In the genomic region with DNA sequence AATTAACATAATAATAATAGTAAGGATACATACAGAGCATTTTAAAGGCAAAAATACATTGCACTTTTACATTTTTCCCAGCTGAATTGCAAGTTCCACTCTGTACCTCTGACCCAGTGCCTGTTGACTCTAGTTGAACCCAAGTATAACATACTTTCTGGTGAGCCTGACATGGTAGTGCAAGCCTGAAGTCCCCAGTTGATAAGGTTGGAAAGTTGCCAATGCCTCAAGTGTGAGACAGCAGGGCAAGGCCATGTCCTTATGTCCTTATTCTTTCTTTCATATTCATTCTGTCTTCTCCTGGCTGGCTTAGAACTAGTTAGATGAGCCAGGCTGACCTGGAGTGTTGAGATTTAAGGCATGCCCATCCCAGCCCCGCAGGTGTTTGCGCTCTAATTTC, we compare ENCODE assay signal across 33 mouse cellular contexts.
"Had no signal": no experiment of that assay in that cellular context is flagged by ENCODE, and none has a peak within 500 bp of the region (broad histone marks: within the 10 kb centered on the region; RNA-seq: fewer than 3 reads in every experiment).

No protein-coding gene starts in this region.

- H3K27ac ChIP-seq: limb, embryonic 10.5 days; limb, embryonic 12.5 days; limb, embryonic 13.5 days; limb, embryonic 15.5 days; liver, embryonic 12.5 days; liver, embryonic 13.5 days; liver, embryonic 14.5 days; liver, embryonic 15.5 days; lung, embryonic 15.5 days; macrophage; midbrain, embryonic 10.5 days; midbrain, embryonic 12.5 days; midbrain, embryonic 13.5 days; midbrain, embryonic 15.5 days; neural tube, embryonic 12.5 days; neural tube, embryonic 13.5 days had no signal

- ATAC-seq: liver, embryonic 12.5 days; liver, postnatal 0 days; lung, postnatal 0 days; midbrain, embryonic 13.5 days; midbrain, embryonic 15.5 days; midbrain, embryonic 16.5 days had no signal

- DNase-seq: left cerebral cortex, postnatal 4 days; liver; liver, embryonic 13.5 days; liver, postnatal 0 days; lung, adult 18-20 months; lung, adult 2 months; lung, embryonic 14.5 days; lung, postnatal 10 days; lung, postnatal 14 days; lung, postnatal 36 days; lung, postnatal 4 days; midbrain, embryonic 14.5 days had no signal

- H3K9ac ChIP-seq: limb, embryonic 12.5 days; limb, embryonic 13.5 days; limb, embryonic 15.5 days; liver, embryonic 12.5 days; liver, embryonic 13.5 days; liver, embryonic 14.5 days; liver, embryonic 15.5 days; liver, postnatal 0 days; lung, embryonic 14.5 days; lung, embryonic 15.5 days; midbrain, embryonic 12.5 days; midbrain, embryonic 13.5 days; midbrain, embryonic 15.5 days; neural tube, embryonic 12.5 days; neural tube, embryonic 13.5 days had no signal

- H3K27me3 ChIP-seq: limb, embryonic 12.5 days; limb, embryonic 13.5 days; limb, embryonic 15.5 days; liver, embryonic 12.5 days; liver, embryonic 13.5 days; liver, embryonic 15.5 days; lung, embryonic 15.5 days; megakaryocyte, embryonic 14.5 days; midbrain, embryonic 12.5 days; midbrain, embryonic 13.5 days; midbrain, embryonic 15.5 days; neural tube, embryonic 12.5 days; neural tube, embryonic 13.5 days had no signal

- H3K9me3 ChIP-seq: limb, embryonic 10.5 days; limb, embryonic 12.5 days; limb, embryonic 15.5 days; liver, embryonic 12.5 days; liver, embryonic 13.5 days; liver, embryonic 15.5 days; lung, embryonic 15.5 days; megakaryocyte, embryonic 14.5 days; midbrain, embryonic 10.5 days; midbrain, embryonic 12.5 days; midbrain, embryonic 13.5 days; midbrain, embryonic 15.5 days; neural tube, embryonic 12.5 days; neural tube, embryonic 13.5 days had no signal

- H3K4me1 ChIP-seq: limb, embryonic 10.5 days; limb, embryonic 12.5 days; limb, embryonic 13.5 days; liver, embryonic 12.5 days; liver, embryonic 15.5 days; lung, embryonic 15.5 days; midbrain, embryonic 10.5 days; midbrain, embryonic 12.5 days; midbrain, embryonic 13.5 days; midbrain, embryonic 15.5 days; neural tube, embryonic 12.5 days; neural tube, embryonic 13.5 days had no signal

- H3K4me3 ChIP-seq: limb, embryonic 10.5 days; limb, embryonic 12.5 days; limb, embryonic 13.5 days; limb, embryonic 15.5 days; liver, embryonic 12.5 days; liver, embryonic 13.5 days; liver, embryonic 15.5 days; lung, embryonic 15.5 days; megakaryocyte, embryonic 14.5 days; midbrain, embryonic 10.5 days; midbrain, embryonic 12.5 days; midbrain, embryonic 13.5 days; midbrain, embryonic 15.5 days; myocyte; neural tube, embryonic 12.5 days; neural tube, embryonic 13.5 days had no signal

- H3K4me2 ChIP-seq: limb, embryonic 12.5 days; limb, embryonic 13.5 days; limb, embryonic 15.5 days; liver, embryonic 11.5 days; liver, embryonic 12.5 days; liver, embryonic 13.5 days; liver, embryonic 15.5 days; lung, embryonic 14.5 days; lung, embryonic 15.5 days; midbrain, embryonic 11.5 days; midbrain, embryonic 12.5 days; midbrain, embryonic 13.5 days; midbrain, embryonic 15.5 days; neural tube, embryonic 12.5 days; neural tube, embryonic 13.5 days had no signal
